Mouse (Mus musculus): ENCODE measurements around the gene Ciz1.
A peak's percentile ranks its signal among the peaks of the same experiment; 100 is the strongest.

Gene Ciz1

DNA sequence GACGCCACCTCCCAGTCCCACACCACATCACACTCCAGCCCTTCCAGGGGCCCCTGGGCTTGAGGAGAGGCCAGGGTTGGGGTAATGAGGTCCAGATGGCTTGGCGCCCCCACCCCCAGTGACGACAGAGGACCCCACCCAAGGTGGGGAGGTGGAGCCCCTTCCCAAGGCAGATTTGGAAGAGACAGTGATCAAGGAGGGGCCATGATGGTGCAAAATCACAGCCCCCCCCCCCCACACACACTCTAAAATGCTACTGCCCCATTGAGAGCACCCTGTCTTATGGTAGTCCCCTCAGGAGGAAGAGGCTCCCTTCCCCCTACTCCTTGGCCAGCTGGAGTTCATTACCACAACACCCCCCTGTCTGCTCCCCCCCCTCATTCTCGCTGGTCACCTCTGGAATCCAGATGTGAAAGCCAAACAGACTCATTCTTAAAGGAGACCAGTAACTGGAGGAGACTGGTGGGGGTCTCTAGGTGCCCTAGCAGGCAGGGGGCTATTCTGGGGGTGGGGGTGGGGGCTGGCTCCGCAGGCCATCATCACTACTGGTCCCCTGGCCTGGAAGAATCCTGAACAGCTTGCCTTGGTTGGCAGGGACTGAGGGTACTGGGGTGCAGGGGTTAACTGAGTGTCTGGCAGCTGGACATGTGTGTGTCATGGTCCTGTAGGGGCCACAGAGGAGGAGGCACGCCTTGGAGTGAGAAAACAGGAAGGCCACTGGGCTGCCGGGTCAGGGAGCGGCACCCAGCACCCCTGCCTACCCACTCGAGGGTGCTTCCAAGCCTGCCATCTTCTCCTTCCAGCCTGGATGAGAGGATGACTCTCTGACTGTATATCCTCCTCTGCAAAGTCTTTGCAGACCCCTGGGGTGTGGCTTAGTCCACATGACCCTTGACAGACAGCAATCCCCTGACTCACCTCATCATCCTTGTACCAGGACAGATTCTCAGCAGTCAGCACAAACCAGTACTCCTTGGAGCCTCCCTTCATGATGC lies 32.2 kb upstream of the Ciz1 start:
- DNase-seq: peak; percentile 5

DNA sequence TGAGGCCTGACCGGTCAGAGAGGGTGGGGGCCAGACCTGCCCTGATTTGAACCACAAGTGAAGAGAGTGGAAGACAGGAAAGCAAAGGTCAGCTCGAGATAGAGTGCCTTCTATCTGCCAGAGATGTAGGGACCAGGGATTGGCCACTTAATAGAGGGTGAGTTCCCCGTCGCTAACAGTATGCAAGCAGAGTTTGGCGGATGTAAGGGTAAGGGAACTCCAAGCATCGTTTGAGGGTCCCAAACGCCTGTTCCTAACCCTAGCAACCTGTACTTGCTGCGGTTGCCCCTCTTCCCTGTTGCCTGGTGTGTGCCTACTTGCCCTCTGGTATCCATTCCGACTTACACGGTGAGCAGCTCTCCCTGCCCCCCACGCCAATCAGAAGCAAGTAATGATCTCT lies 31.4 kb upstream of the Ciz1 start:
- no peak for DNase-seq

DNA sequence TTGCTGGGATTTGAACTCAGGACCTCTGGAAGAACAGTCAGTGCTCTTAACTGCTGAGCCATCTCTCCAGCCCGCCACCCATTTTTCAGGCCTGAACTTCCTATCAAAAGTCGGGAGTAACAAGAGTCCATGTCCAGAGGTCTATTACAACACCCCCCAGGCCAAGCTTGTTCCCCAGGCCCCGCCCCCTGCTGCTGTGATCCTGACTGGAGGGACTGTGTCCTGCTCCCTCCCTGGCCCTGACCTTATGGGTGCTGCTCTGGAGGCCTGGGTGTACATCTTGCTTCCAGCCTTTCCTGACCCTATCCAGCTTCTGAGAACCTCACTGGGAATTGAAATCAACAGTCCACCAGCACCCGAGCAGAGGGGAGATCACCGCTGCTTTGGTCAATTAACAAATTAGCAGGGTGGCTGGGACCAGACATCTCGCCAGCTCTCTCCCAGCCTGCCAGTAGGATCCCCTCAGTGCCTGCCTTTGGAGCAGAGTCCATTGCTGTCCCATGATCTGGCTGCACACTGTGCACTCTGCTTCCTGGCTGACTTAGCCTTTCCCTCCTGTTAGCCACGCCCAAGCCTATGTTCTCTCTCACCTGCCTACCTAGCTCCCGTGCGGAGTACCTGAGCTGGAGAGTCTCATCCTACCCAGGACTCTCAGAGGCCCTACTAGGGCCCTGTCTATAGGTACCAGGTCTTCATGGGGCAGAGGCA lies 30.4 kb upstream of the Ciz1 start:
- DNase-seq: no peak

DNA sequence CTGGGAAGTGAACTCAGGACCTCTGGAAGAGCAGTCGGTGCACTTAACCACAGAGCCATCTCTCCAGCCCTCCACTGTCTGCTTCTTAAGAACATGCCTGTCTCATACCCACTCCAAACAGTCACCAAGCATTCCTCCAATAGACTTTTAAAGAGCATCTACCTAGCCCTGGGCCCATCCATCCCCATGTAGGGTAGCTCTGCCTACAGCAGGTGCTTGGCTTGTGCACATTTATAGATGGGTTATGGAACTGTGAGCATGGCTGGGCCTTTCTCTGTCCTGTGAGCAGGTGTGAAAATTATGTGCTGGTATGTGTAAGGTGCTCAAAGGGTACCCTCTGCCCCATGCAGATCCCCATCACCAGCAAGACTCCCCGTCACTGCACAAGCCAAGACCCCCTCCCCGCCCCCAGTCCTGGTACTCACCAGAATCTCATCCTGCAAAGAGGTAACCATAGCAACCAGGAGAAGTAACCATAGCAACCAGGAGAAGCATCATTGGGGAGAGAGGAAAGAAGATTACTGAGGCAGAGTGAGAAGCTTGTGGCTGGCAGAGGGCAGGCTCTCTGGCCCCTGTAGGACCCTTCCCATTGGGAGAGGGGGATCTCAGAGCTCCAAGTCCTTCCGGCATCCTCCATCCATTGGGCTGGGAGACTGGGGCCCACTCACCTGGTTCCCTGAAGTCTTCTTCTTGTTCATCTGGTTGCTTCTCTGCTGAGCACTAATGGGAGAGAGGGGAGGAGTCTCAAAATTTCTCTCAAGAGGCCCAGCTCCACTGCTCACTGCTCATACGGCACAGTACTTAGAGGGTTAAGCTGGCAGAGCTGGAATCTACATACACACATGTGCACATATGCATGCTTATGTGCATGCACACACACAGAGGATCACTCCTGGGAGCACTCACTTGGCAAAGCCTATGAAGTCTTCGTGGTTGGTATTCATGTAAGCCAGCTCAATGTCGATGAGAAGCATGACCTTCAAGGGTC lies 29.1 kb upstream of the Ciz1 start:
- DNase-seq: no peak

DNA sequence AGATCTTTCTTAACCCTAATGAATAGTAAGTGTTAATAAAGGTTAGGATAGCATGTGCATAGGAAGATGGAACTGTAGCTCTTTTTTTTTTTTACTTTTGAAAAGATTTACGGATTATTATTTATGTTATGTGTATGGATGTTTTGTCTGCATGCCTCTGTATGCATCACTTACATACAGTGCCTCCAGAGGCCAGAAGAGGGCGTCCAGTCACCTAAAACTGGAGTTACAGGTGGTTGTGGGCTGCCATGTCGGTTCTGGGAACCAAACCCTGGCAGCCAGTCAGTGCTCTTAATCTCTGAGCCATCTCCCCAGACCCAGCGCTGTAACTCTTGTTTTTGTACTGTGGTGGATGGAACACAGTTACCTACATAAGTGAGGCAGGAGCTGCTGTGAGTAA lies 27.8 kb upstream of the Ciz1 start:
- DNase-seq: no peak

DNA sequence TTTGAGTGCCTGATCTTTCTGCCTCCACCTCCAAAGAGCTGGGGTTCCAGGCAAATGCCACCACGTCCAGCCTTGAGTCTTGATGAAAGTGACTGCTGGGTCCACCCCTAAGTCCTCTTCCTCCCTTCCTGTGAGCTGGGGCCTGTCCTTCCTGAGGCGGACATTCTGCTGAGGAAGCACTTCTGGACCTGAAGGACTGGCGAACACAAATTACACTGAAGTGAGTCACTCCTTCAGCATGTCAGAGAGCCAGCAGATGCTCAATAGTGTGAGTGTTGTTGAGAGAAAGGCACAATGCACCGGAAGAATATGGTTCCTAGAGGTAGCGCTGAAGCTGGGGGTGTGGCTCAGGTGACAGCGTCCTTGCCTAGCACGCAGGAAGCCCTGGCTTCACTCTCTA lies 26.8 kb upstream of the Ciz1 start:
- DNase-seq: no peak

DNA sequence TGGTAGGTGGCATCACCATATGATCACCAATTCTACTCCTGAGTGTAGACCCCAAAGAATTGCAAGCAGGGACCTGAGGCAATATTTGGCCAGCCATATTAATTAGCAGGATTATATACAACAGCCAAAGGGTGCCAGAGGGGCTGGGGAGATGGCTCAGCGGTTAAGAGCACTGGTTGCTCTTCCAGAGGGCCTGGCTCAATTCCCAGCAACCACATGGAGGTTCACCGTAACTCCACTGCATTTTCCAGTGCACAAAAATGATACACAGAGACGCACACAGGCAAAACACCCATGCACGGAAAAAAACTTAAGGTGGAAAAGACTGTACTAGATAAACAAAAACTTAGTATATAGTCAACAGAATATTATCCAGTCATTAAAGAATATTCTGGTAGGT lies 24.9 kb upstream of the Ciz1 start:
- no peak for DNase-seq

DNA sequence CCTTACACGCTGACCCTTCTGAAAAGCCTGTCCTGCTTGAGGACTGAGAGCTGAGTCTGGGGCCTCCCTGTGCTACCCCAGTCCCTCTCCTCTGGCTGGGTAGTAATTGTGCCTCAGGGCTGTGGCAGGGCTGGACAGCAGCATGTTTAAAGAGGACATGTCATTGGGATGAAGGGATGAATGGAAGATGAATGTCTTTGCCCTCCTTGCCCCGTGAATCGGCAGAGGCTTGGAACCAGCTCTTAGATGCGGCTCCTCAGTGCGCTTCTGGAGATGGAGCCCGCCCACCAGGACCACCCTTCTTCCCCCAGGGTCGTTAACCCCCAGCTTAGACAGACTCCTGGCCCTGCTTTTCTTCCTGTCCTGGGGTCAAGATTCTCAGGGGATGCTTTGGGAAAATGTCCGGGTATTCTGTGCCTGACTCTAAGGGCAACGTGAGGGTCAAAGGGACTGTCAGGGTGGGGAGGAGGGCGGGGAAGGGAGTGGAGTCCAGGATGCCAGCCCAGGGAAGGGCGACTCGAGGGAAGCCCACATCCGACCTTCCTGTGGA lies 23.1 kb upstream of the Ciz1 start:
- DNase-seq: no peak

DNA sequence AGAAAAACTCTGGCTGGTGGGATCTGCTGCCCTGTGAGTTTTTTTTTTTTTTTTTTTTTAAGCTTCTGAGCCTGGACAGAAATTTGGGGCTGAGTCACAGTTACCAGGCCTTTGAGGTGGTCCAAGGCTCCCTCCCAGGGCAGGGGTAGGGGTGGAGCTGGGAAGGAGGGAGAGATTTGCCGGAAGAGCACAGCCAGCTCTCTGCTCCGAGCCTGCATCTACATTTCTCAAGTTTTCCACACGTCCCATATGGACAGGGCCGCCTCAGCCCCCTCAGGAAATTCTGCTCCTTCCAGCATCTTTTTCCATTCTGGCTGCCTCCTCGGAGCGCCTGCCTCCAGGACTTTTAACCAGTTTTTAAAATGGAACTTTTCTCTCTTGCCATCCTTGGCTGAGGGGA lies 22.6 kb upstream of the Ciz1 start:
- DNase-seq: no peak

DNA sequence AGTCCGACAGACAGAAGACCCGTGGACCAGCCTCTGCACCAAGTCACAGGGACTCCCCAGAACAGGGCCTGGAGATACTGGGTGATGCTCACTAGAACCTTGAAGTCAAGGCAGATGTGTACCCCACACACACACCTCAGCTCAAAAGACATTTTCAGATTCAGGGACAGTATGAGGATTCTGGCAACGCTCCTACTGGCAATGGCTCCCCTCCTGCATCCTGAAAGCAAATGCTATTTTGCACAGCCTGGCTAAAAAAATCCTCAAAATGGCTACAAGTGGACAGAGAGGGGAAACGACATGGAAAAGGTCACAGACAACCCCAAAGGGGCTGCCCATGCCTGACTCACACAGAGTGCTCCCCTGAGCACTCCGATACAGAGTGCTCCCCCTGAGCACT lies 20.0 kb upstream of the Ciz1 start:
- no peak for DNase-seq

DNA sequence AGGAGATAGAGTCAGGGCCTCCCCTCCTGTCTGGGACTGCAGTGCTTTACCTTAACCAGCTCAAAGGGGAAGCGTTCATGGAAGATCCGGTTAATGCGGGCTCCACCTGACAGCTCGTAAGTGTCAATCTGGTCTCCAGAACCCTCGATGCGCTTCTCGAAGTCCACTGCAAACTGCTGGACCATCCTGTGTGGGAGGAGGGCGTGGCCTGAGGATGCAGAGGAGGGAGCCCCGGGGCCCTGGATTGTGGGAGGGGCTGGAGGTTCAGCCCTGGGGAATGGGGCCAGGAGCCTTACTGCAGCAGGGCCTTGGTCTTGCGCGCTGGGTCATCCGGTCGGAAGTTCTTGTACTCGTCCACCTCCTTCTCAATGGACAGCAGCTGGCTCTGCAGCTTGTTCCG lies 16.2 kb upstream of the Ciz1 start:
- DNase-seq: no peak

DNA sequence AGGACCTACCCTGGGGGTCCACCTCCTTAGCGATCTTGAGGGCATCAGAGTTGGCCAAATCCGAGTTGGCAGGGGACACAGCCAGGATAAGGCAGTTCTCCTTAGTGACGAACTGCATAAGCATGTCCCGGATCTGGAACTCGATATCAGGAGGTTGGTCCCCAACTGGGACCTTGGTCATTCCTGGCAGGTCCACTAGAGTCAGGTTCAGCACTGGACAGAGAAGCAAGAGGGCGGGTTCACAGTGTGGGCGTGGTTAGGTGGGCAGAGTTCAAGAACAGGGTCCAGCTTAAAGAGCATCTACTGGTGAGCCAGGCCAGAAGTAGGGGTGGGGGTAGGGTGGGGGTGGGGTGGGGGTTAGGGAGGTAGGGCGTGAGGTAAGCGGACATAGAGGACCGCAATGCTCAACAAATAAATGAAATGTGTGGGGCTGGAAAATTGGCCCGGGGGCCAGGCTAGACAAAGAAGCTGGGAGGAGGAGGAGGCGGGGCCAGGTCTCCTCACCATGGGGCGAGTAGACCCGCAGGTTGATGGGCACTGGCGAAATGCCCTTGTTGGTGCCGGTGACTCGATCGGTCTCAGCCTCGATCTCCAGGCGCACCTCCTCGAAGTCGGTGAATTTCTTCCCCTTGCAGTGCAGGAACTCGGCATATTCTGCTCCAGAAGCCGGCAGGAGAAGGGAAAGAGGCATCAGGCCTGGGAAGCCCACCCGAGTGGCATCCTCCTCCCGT lies 12.1 kb upstream of the Ciz1 start:
- no peak for DNase-seq

DNA sequence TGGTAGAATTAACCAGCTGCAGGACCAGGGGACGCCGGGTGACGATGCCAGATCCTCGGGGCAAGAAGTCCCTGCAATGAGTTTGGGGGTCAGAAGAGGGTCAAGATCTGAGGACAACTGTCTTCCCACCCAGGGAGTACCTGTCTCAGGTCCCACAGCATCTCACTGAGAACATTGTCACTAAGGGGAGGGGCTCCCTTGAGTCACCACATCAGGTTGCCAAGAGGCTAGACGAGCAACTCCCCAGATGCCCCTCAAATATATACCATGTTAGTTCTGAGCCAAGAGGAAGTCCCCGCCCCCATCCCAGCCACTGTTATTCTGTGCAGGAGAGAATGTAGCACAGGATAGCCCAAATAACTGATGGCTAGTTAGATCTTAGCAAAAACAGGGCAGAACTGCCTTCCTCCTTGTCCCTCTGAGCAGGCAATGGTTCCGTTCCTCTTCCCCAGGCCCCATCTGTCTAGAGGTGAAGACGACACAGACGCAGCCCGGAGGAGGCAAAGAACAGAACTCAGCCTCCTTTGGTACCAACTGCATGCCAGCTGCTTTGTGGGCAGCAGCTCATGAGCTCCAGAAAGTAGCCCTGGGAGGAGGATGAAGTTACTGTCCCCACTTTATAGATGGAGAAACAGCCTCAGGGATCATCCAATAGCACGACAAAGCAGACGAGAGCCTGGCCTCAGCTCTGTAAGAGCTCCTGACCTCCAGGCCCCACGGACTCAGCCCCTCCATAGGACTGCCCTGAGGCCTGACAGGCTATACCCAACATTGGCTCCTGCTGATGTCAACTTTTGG lies 11.1 kb upstream of the Ciz1 start:
- DNase-seq: no peak

DNA sequence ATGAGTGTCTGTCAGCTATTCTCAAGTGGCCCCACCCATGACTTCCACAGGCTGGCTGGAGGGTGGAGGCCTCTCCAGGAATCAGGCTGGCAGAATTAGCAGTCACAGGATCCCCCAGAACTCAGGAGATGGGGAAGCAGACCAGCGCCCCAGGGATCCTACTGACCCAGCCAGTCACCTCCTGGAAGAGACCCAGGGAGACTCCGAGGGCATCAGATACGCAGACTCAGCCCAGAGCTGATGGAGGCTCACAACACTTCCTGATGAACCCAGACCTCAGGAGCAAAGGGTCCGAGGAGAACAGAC lies 10.5 kb upstream of the Ciz1 start:
- no peak for DNase-seq

DNA sequence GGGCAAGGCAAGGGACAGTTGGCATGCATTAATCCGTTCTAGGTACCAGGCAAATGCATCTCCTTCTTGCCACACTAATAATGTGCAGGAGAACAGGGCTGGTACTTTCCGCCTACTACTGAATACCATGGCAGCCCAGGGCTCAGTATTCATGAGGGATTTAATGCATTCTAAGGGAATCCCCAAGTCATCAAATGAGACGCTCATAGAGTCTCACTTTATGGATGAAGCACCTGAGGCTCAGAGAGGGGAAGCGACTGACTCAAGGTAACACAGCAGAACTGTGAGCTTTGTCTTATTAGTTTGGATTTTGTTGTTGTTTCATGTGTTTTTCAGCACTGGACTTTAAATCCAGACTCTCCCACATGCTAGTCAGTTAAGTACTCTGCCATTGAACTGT lies 10.1 kb upstream of the Ciz1 start:
- DNase-seq: no peak

DNA sequence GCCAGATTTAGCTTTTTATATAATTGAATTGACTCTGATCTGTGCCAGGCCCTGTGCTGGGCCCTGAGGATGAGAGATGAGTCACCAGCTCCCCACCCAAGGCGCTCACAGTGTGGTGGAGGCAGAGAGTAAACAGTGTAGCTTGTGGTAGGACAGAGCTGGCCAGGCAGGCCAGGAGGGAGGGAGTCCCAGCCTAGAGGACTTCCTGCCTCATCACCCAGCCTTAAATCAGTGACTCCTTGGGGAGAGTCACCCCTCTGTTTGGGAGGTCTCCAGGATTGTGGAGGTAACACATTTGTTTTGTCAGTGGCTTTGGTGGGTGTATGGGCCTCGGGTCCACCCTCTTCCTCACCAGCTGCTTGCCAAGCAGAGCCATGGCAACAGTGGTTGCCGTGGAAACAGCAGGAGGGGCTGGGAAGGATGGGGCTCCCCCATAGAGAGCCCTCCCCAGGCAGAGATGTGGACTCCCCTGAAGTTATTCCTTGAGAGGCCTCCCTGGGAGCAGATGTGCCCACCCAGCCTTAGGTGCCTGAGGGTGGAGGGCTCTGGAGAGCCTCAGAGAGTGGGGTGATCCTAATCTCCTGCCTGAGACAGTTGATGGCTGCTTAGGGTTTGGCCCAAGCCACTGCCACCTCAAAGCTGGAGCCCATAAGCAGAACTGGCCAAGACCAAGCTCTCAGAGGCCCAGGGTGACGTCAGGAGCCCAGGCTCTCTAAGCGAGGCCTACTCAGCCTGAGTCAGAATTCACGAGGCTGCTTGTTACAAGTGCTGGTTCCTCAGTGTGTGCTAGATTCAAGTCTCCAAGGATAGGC lies 9.4 kb upstream of the Ciz1 start:
- peak; percentile 54 for DNase-seq

DNA sequence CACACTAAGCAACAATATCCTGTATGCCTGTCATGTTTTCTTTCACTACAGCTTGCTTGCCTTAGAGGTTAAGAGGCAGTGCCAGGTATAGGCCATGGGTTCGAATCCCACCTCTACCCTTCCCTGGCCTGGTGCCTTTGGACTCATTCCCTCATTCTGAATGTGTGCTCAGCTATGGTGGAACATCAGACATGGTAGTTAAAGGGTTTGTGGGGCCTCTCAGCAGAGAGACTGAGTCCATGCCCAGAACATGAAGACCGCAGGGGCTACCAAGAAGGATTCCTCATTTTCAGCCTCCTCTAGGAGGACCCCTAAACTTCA lies 8.8 kb upstream of the Ciz1 start:
- DNase-seq: no peak

DNA sequence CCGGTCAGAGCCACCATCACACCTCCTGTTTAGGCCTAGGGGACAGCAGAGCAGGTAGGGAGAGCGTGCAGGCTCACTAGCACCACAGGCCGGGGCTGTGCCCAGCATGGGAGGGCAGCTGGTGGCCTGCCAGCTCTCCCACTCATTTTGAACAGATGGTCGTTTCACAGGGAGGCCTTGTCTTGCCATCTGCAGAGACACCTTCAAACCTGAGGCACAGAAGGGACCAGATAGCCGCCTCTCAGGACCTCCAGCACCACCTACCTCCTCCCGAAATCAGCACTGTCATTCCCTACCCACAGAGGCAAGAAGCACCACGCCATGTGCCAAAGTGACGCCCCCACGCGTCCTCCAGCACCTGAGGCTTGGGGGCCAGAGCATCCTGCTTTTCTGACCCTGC lies 8.1 kb upstream of the Ciz1 start:
- no peak for DNase-seq

DNA sequence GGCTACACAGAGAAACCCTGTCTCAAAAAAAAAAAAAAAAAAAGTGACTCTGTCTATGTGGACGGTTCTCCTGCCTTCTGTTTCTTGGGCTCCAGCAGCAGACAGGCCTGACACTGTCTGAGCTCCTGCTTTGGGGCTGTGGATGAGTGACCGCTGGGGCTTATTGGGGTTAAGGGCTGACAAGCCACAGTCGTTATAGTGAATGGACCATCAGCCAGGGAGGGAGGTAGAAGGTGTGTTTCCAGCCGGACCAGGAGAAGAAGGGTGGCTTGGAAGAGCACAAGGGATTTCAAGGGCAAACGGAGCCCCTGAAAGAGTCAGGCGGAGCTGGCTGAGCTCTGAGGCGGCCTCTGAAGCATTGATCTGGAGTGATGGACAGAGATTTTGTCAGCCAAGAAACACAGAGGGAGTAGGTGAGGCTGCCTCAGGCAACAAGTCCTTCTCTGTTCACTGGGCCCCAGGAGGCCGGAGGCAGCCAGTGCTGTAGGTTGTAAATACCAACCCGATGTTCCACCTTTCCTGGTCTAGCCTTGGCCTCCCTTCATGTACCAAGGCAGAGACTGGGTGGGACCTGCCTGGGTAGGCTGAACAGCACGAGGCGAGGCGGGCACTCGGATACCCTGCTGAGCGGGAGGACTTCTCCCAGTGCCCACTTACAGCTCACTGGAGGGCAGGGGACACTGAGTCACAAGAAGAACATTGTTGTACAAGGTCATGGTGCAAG lies 7.4 kb upstream of the Ciz1 start:
- DNase-seq: no peak

DNA sequence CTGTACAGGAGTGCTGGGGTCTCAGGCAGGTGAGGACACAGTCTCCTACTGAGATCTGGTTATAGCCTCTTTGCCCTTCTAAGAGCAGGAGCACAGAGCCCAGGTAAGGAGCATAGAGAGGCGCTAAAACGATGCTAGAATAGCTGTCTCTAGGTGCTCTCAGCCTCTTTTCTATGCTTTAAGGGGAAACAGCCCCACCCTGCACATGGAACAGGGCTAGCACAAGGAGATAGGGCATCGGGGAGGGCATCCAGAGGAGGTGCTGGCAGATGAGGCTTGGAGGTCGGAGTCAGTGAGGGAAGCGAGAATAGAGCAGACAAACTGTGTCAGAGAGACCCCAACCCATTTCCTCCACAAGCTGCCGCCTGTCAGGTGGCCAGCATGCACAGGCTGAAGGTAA lies 5.1 kb upstream of the Ciz1 start:
- DNase-seq: no peak

Measured in right cerebral cortex, postnatal 14 days (tissue).